Mouse (Mus musculus) embryo, embryonic 10 days (tissue): ENCODE data around the gene Cog7.
A peak's percentile ranks its signal among the peaks of the same experiment; 100 is the strongest.

ENCODE experiments used
- DNase-seq: peaks from one replicate; pipeline ENCODE4 v3.0.0-alpha.2; 2015; ENCODE audit warnings: low spot score

Cog7 gene

GRCm38 (mm10) chr7:121981307-121981871, at the start of gene Cog7:
Gene Cog7, minus strand, starts transcription at chr7:121981711.
- DNase-seq = peak; percentile 96

- DNase-seq = no peak
These were observed 40.6 kb upstream of the Cog7 start for GRCm38 (mm10) chr7:122022131-122022530.

- DNase-seq = peak; percentile 95
These were observed 39.3 kb upstream of the Cog7 start, which contains the start of gene Gga2 for GRCm38 (mm10) chr7:122020667-122021354. Gene Gga2, minus strand, starts transcription at chr7:122021222.

GRCm38 (mm10) chr7:122020273-122020666, 38.8 kb upstream of the Cog7 start:
- DNase-seq = peak; percentile 25

GRCm38 (mm10) chr7:122018978-122019377, 37.5 kb upstream of the Cog7 start:
- DNase-seq = no peak

- no peak for DNase-seq
These were observed 36.7 kb upstream of the Cog7 start for GRCm38 (mm10) chr7:122018247-122018646.

GRCm38 (mm10) chr7:122015734-122016133, 34.2 kb upstream of the Cog7 start:
- peak; percentile 58 for DNase-seq

- DNase-seq = peak; percentile 44
These were observed 33.6 kb upstream of the Cog7 start for GRCm38 (mm10) chr7:122015105-122015504.

- DNase-seq = no peak
These were observed 31.4 kb upstream of the Cog7 start for GRCm38 (mm10) chr7:122012949-122013348.

- DNase-seq = no peak
These were observed 30.9 kb upstream of the Cog7 start for GRCm38 (mm10) chr7:122012370-122012769.

GRCm38 (mm10) chr7:122000396-122000795, 18.9 kb upstream of the Cog7 start:
- no peak for DNase-seq

- no peak for DNase-seq
These were observed 14.4 kb upstream of the Cog7 start for GRCm38 (mm10) chr7:121995961-121996360.

GRCm38 (mm10) chr7:121975031-121975430, 6.5 kb downstream of the Cog7 start:
- DNase-seq = peak; percentile 77

GRCm38 (mm10) chr7:121971698-121972097, 9.8 kb downstream of the Cog7 start:
- no peak for DNase-seq

GRCm38 (mm10) chr7:121970250-121970649, 11.3 kb downstream of the Cog7 start:
- no peak for DNase-seq

- DNase-seq = no peak
These were observed 12.7 kb downstream of the Cog7 start for GRCm38 (mm10) chr7:121968816-121969215.

- DNase-seq = no peak
These were observed 13.3 kb downstream of the Cog7 start for GRCm38 (mm10) chr7:121968242-121968641.

GRCm38 (mm10) chr7:121966169-121966568, 15.3 kb downstream of the Cog7 start:
- no peak for DNase-seq

GRCm38 (mm10) chr7:121963883-121964398, 17.6 kb downstream of the Cog7 start:
- peak; percentile 50 for DNase-seq

- DNase-seq = no peak
These were observed 18.9 kb downstream of the Cog7 start for GRCm38 (mm10) chr7:121962571-121962959.

- DNase-seq = no peak
These were observed 19.5 kb downstream of the Cog7 start for GRCm38 (mm10) chr7:121961913-121962570.

- DNase-seq = no peak
These were observed 25.7 kb downstream of the Cog7 start for GRCm38 (mm10) chr7:121955802-121956201.
